Mouse (Mus musculus): Measurements from ENCODE around the gene Iffo1.

Gene Iffo1

GRCm38 (mm10) chr6:125145001-125145400 is at the start of gene Iffo1:
Iffo1 (plus strand) TSS chr6:125145241.
- DNase-seq (ENCODE audit: low read depth): peak; percentile 90

DNA sequence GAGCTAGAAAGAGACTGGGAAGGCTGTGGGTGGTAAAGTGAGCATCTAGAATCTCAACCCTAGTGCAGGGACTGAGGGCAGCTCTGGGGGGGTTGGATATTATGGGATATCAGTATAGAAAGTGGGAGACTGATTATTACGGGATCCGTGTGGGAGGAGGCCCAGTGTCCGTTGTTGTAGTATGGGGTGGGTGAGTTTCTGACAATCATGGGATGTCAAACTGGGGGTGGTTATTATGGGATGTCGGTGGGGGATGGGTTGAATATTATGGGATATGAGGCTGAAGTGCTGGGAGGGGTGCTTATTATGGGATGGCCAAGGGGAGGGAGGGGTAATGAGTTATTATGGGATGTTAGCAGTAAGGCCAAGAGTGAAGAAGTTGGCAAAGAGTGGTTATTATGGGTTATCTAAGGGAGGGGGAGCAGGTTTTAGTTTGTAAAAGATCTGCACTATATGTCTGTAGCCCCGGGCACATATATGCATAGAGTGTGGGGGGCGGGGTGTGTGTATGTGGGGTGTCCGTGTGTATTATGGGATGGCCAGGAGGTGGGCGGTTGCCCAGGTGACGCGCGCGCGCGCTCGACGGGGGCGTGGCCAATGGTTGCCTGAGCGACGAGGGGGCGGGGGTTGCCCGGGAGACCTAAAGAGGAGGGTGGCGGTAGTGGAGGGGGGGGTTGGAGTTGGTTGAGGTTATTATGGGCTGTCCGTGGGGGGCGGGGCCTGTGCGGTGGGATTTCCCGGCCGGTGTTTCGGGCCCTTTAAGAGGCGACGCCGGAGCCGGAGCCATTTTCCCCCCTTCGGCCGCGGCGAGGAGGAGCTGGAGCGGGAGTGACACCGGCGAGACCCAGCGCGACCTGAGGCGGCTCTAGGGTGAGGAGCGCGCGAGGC is 49.4 kb upstream of the Iffo1 start, which contains the start of gene Chd4:
Gene Chd4 (plus strand): TSS at position 591 of the 888 bp plus-strand sequence.
- DNase-seq (ENCODE audit: low read depth): peak; percentile 95

DNA sequence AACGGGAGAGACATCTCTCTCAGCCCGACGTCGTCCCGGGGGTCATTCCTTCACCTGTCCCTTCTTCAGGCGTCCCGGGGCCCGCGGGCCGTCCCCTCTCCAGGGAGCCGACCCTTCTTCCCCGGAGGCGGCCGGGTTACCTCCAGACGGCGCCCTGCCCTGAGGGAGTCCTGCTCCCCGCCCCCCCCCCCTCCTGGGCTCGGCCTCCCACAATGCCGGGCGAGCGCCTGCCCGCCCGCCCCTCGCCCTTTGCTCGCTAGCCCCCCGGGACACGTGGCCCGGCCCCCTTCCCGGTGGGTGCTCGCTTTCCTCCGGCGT is 48.8 kb upstream of the Iffo1 start:
- no peak for DNase-seq (ENCODE audit: low read depth)

GRCm38 (mm10) chr6:125096597-125097345 is 48.3 kb upstream of the Iffo1 start:
- peak; percentile 64 for DNase-seq (ENCODE audit: low read depth)

GRCm38 (mm10) chr6:125097346-125097689 is 47.7 kb upstream of the Iffo1 start:
- DNase-seq (ENCODE audit: low read depth): no peak

- DNase-seq (ENCODE audit: low read depth): no peak
Measured at GRCm38 (mm10) chr6:125097951-125098350, 47.1 kb upstream of the Iffo1 start.

DNA sequence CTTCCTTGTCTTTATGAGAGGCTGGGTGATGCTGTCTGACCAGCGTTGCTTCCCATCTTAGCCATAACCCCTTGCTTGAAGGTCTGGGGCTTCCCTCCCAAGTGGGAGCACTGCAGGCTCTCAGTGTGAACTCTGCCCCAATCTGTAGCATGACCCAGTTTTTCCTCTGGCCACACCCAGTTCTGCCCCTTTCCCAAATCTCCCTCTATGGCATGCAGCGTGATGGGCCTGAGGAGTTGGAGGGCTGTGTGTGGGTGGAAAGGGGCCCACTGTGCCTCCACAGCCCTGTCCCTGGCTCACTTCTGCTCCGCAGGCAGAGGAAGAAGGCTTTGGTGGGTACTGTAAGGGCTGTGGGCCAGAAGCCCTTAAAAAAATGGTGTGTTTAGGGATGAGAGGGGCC is 46.5 kb upstream of the Iffo1 start:
- DNase-seq (ENCODE audit: low read depth): no peak

- DNase-seq (ENCODE audit: low read depth): peak; percentile 73
Measured at GRCm38 (mm10) chr6:125099421-125099971, 45.5 kb upstream of the Iffo1 start.

DNA sequence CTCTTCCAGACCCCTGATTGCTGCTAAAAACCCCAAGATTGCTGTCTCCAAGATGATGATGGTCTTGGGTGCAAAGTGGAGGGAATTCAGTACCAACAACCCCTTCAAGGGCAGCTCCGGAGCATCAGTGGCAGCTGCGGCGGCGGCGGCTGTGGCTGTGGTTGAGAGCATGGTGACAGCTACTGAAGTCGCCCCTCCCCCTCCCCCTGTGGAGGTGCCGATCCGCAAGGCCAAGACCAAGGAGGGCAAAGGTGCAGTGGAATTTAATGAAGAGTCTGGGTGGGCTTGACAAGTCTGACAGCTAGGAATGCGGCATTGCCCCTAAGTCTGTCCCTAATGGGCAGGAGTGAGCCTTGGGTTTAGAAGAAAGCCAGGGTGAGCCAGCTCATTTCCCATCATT is 43.6 kb upstream of the Iffo1 start:
- DNase-seq (ENCODE audit: low read depth): no peak

GRCm38 (mm10) chr6:125104223-125104622 is 40.8 kb upstream of the Iffo1 start:
- DNase-seq (ENCODE audit: low read depth): no peak

GRCm38 (mm10) chr6:125107705-125108104 is 37.3 kb upstream of the Iffo1 start:
- peak; percentile 42 for DNase-seq (ENCODE audit: low read depth)

GRCm38 (mm10) chr6:125109371-125109770 is 35.7 kb upstream of the Iffo1 start:
- no peak for DNase-seq (ENCODE audit: low read depth)

- DNase-seq (ENCODE audit: low read depth): peak; percentile 67
Measured at GRCm38 (mm10) chr6:125110927-125111326, 34.1 kb upstream of the Iffo1 start.

DNA sequence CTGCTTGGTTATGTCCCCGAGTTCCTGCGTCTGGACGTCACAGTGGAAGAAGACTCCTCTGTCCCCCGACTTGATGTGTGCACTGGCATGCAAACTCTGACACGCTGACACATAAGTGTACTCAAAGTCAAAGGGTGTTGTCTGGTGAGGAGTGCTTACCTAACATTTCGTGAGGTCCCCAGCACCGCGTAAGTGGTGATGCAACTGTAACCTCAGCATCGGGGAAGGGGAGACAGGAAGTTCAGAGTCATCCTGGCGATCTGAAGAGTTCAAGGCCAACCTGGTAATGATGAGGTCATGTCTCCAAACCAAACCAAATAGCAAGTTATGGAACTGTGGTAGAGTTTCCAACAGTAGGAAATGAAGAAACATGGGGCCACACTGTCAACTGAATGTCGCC is 32.5 kb upstream of the Iffo1 start:
- peak; percentile 89 for DNase-seq (ENCODE audit: low read depth)

- no peak for DNase-seq (ENCODE audit: low read depth)
Measured at GRCm38 (mm10) chr6:125119387-125119786, 25.7 kb upstream of the Iffo1 start.

- no peak for DNase-seq (ENCODE audit: low read depth)
Measured at GRCm38 (mm10) chr6:125128724-125129123, 16.3 kb upstream of the Iffo1 start.

DNA sequence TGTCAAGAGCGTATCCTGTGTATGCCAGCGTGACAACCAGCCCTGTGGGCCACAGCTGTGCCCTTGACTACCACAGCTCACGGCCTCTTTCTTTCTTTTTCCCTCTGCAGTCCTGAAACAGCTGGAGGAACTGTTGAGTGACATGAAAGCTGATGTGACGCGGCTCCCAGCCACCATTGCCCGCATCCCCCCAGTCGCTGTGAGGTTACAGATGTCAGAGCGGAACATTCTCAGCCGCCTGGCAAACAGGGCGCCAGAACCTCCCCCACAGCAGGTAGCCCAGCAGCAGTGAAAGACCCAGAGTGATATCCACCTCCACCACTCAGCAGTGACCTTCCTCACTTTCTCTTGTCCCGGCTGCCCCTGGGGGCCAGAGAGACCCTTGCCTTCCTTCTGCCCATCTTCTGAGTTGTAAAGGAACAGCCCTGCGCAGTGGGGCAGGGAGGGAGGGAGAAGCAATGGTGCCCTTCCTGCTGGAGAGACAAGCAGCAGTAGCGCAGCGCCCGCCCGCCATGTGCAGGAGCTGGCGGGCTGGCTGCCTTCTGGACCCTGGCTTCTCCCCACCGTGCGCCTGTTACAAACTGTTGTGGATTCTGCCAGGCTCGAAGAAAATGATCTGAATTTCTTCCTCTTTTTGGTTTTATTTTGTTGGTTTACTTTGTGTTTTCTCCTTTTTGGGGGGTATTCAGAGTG is 15.2 kb upstream of the Iffo1 start:
- no peak for DNase-seq (ENCODE audit: low read depth)

- DNase-seq (ENCODE audit: low read depth): peak; percentile 95
Measured at GRCm38 (mm10) chr6:125131302-125132156, 13.5 kb upstream of the Iffo1 start, which contains the start of gene Nop2. Nop2 (plus strand) TSS chr6:125131909.

DNA sequence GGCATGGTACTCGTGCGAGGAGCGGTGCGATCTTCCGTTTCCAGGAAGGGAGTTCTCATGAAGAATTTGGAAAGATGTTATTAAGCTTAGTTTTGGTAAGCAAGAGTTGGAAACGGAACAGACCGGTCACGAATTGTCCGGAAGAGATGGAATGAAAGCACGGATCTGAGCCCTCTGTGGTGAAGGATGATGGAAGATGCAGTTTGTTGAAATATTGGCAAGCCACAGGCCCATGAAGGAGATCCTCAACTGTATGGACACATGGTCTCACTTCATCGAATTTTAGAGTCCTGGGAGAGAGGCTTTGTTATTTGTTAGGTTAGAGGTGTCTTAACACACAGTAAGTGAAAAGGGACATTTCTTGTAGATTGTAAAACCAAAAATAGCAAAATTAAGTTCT is 12.6 kb upstream of the Iffo1 start:
- no peak for DNase-seq (ENCODE audit: low read depth)

DNA sequence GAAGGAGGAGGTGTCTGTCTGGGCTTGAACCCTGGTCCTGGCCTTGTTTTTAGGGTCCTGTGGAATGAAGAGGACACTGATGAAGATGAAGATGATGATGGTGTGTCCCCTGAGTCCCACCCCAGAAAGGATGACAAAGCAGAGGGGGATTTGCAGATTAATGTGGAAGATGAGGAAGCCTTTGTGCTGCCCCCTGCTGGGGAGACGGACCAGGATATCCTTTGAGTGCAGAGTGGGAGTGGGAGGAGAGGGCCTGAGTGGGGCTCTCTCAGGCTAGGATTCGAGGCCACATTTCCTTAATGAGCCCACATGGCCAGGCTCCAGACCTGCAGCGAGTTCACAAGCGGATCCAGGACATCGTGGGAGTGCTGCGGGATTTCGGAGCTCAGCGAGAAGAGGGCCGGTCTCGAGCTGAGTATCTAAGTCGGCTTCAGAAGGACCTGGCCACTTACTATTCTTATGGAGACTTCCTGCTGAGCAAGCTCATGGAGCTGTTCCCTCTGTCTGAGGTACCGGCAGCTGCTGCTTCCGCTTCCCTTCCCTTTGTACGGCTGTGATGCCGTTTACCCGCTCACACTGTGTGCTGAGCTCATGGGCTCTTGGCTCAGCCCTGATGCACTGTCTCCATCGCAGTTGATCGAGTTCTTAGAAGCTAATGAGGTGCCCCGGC is 7.9 kb upstream of the Iffo1 start:
- peak; percentile 48 for DNase-seq (ENCODE audit: low read depth)

- no peak for DNase-seq (ENCODE audit: low read depth)
Measured at GRCm38 (mm10) chr6:125139747-125140146, 5.3 kb upstream of the Iffo1 start.

All from 416B (cell line).